Mouse (Mus musculus) cerebellum, adult 2 months (tissue): Measurements from ENCODE around the gene Trappc3. TPM values are rescaled to one million over a fixed set of nuclear protein-coding genes. Genes with fewer than 3 reads are reported as not detected.

Experiments used
- DNase-seq, 2 experiments: peaks; one replicate each; pipeline ENCODE4 v3.0.0; 2021
- H3K27ac ChIP-seq: fragments of 200-500 bp; 2 replicates; pipeline ENCODE4 v1.5.1; 2012; ENCODE audit warnings: low read length, control low read depth, inconsistent platforms; ENCODE audit not compliant: insufficient read depth
- H3K27me3 ChIP-seq: fragments of 200-500 bp; 2 replicates; pipeline ENCODE4 v1.6.1; 2012; ENCODE audit warnings: inconsistent platforms, mild to moderate bottlenecking, low read length, moderate library complexity; ENCODE audit not compliant: control insufficient read depth, insufficient read depth
- H3K4me1 ChIP-seq: fragments of 200-500 bp; 2 replicates; pipeline ENCODE4 v1.6.1; 2011; ENCODE audit warnings: low read length; ENCODE audit not compliant: control insufficient read depth, insufficient read depth
- H3K4me3 ChIP-seq: fragments of 200-500 bp; replicated peaks from 2 replicates; pipeline ENCODE3; 2011; ENCODE audit warnings: mild to moderate bottlenecking, low read depth, low read length, control low read depth; ENCODE audit not compliant: insufficient read depth
- CTCF ChIP-seq: fragments of 200-500 bp; IDR thresholded peaks from 2 replicates; pipeline ENCODE4 v1.5.1; 2011; ENCODE audit warnings: low read depth, mild to moderate bottlenecking, control low read depth, low read length, moderate library complexity, borderline replicate concordance; ENCODE audit not compliant: insufficient read depth
- POLR2A ChIP-seq: fragments of 200-500 bp; IDR thresholded peaks from 2 replicates; pipeline ENCODE4 v1.6.1; 2011; ENCODE audit warnings: low read length, control low read depth, borderline replicate concordance; ENCODE audit not compliant: insufficient read depth
- WGBS: fragments of 180-500 bp; shearing (Covaris S2); methylation state at CpG from one replicate; pipeline ENCODE4 v1.1.7; 2018; 5-methylcytosine and 5-hydroxymethylcytosine counted together
- polyA plus RNA-seq: library from polyadenylated mRNA; depleted of rRNA; stranded (reverse); fragments of >200 nt; gene quantifications from 2 replicates; pipeline ENCODE4 v1.2.3, GENCODE M21; 2012

Gene Trappc3
- polyA plus RNA-seq, 1 experiment: 175 TPM

DNA sequence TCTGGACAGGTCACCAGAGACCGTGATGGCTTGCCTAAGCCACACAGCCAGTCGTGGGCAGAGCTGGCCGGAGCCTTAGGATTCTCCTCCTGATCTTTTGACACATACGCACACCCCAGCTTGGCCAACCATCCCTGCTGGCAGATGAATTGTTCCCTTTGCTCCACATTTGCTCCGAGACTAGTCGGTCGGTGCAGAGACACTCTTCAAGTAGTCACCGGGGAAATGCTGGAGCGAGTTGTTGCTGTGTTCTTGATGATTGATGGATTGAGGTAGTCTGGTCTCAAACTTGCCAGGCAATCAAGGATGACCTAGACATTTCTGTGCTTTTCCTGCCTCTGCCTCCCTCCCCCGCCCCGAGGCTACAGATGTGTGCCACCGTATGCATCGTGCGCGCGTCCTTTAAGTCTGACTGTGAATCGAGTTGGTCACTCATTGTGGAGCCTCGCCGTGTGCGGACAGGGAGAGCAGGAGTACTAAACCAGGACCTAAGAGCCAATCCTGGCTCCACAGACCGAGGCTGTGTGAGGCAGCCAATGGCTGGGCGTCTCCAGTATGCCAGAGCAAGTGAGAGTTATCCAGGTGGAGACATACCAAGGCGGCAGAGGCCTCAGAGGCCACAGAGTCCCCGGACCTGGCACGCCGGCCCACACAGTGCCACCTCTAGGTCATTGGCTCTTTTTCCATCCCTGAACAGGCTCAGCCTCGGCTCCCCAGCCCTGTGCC, 39.6 kb downstream of the Trappc3 start:
- peak; percentile 59 to 60 for DNase-seq
- H3K4me3 ChIP-seq: peak overlapping the region; percentile 9
- TF ChIP-seq CTCF: no peak
- no peak for TF ChIP-seq POLR2A
- peaks cover 9% of the 10 kb centered on the region for H3K4me1 ChIP-seq
- H3K27me3 ChIP-seq: no peaks in the 10 kb centered on the region
- 12% methylated on average over 27 of the region's 27 CpGs for WGBS
- H3K27ac ChIP-seq: no peak overlapping the region

DNA sequence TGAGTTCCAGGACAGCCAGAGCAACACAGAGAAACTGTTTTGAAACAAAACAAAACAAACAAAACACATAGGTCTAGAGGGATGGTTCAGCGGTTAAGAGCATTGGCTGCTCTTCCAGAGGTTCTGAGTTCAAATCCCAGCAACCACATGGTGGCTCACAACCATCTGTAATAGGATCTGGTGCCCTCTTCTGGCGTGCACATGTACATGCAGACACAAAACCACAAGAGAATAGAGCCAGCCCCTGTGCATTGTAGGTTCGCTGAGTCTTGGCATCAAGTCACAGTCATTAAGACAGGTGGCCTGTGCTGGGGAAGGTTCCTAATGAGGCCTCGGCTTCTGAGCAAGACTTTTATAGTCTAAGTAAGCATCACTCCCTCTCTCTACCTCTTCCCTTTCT, 41.8 kb downstream of the Trappc3 start:
- WGBS: 60% methylated on average over 4 of the region's 4 CpGs
- Histone ChIP-seq H3K4me1 (peaks cover 5% of the 10 kb centered on the region), H3K27ac (no peak overlapping the region), H3K4me3 (no peak overlapping the region), H3K27me3 (no peaks in the 10 kb centered on the region)
- no peak for DNase-seq
- peak; percentile 18; the same call in 1 of the 2 replicates for TF ChIP-seq CTCF
- TF ChIP-seq POLR2A: no peak

DNA sequence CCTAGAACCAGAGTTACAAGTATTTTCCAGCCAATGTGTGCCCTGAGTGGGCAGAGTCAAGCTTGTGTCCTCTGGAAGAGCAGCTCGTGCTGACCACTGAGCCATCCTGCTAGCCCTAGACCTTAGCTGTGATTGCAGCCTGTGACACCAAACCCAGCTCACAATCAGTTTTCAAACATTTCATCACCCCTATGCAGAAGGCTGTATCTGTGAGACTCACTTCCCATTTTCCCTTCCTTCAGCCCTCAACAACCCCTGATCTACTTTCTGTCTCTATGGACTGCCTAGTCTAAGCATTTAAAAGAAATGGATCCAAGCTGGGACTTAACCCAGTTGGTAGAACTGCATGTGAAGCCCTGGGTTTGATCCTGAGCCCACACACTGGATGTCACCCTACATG, 43.3 kb downstream of the Trappc3 start:
- Histone ChIP-seq H3K4me1 (peaks cover 10% of the 10 kb centered on the region), H3K4me3 (no peak overlapping the region), H3K27ac (no peak overlapping the region), H3K27me3 (no peaks in the 10 kb centered on the region)
- WGBS: 95% methylated on average over 1 of the region's 1 CpGs
- no peak for DNase-seq
- TF ChIP-seq POLR2A: no peak
- TF ChIP-seq CTCF: no peak

DNA sequence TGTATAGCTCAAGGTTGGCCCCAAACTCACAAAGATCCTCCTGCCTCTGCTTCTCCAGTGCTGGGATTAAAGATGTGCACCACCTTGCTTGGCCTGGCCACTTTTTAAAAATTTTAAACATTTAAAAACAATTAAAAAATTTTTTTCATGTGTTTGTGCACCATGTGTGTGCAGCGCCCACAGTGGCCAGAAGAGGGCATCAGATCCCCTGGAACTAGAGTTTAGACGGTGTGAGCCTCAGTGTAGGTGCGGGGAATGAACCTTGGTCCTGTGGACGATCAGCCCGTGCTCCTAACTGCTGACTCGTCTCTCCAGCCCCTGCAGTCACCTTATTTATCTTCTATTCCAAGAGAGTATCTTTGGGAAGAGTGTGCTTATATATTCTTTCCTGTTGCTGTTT, 43.9 kb downstream of the Trappc3 start:
- Histone ChIP-seq H3K4me3 (no peak overlapping the region), H3K27me3 (no peaks in the 10 kb centered on the region), H3K27ac (no peak overlapping the region), H3K4me1 (peaks cover 10% of the 10 kb centered on the region)
- no peak for TF ChIP-seq POLR2A
- no peak for TF ChIP-seq CTCF
- no peak for DNase-seq
- WGBS: 89% methylated on average over 6 of the region's 6 CpGs

DNA sequence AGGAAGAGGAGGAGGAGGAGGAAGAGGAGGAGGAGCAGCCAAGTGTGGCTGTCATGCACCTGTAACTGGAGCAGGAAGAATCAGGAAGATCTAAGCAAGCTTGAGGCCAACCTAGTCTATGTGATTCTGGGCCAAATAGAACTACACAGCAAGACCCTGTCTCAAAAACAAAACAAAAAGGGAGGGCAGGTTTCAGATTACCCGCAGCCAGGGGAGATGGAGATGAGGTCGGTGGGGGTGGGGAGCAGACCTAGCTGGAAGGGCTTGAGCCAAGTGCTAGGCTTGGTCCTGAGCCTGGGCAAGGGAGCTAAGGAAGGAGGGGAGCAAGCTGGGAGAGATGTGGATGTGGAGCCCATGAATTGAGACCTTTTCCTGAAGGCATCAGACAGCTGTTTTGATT, 44.7 kb downstream of the Trappc3 start:
- TF ChIP-seq POLR2A (no peak), CTCF (no peak)
- no peak overlapping the region for H3K4me3 ChIP-seq

DNA sequence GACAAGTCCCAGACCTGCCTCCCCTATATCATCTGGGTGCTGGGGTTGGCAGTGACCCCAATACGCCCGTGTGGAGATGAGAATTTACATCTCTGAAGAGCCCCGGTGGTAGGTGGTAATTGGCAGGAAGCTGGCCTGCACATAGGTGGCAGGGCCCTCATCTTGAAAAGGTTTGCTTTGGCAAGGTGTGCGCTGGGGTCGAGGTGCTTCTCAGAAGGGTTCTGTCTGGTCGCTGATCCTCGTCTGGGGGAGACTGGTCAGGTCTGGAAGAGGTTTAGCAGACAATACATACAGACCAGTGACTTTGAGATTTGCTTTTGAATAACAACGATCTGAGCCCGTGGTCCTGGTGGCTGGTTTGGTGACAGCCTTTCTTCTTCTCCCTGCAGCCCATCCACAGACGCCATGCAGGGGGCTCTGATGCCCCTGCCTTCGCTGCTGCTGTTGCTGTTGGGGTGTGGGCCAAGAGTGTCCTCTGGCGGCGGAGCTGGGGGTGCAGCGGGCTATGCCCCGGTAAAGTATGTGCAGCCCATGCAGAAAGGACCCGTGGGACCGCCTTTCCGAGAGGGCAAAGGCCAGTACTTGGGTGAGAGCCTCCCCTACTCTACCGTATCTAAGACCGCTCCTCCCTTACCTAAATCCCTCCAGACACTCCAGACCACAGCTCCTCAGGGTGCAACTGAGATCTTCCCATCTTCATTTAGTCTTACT, 47.2 kb downstream of the Trappc3 start:
- H3K4me1 ChIP-seq: peaks cover 15% of the 10 kb centered on the region
- no peak for DNase-seq
- TF ChIP-seq CTCF (no peak), POLR2A (no peak)

More for the DNA sequence above, 44.7 kb downstream of the Trappc3 start:
- 32% methylated on average over 2 of the region's 2 CpGs for WGBS
- Histone ChIP-seq H3K4me1 (peaks cover 7% of the 10 kb centered on the region), H3K27me3 (no peaks in the 10 kb centered on the region), H3K27ac (no peak overlapping the region)
- no peak for DNase-seq

DNA sequence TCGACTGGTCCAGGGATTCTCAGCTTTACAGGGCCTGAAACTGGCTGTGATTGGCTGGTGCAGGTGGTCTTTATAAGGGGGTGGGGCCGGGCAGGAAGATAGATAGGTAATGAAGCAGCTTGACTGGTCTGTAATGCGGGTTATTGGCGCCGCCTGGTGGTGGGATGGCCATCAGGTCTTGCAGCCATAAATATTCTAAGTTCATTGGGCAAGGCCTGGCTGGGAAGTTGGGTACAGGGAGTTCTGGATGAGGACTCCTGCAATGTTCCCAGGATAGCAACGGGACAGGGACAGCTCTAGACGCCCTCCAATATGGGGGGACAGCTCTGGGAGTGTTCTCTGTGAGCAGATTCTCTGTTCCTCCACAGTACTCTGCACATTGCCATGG, 47.8 kb downstream of the Trappc3 start:
- peak overlapping the region; percentile 79 for H3K4me3 ChIP-seq
- H3K27ac ChIP-seq: no peak overlapping the region
- 0% methylated on average over 7 of the region's 7 CpGs for WGBS
- TF ChIP-seq CTCF: peak; percentile 84
- TF ChIP-seq POLR2A: no peak
- H3K4me1 ChIP-seq: peaks cover 15% of the 10 kb centered on the region
- H3K27me3 ChIP-seq: no peaks in the 10 kb centered on the region
- peak; percentile 87 to 94 for DNase-seq

More for the DNA sequence above, 47.2 kb downstream of the Trappc3 start:
- Histone ChIP-seq H3K4me3 (peak overlapping the region; percentile 79), H3K27me3 (no peaks in the 10 kb centered on the region), H3K27ac (no peak overlapping the region)
- 17% methylated on average over 20 of the region's 20 CpGs for WGBS

DNA sequence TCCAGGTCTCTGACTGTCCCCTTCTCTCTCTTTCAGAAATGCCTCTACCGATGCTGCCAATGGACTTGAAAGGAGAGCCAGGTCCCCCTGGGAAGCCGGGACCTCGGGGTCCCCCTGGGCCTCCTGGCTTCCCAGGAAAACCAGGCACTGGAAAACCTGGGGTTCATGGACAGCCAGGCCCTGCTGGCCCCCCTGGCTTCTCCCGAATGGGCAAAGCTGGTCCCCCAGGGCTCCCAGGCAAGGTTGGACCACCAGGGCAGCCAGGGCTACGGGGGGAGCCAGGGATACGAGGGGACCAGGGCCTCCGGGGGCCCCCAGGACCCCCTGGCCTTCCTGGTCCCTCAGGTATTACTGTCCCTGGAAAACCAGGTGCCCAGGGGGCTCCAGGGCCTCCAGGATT, 48.2 kb downstream of the Trappc3 start:
- no peak overlapping the region for H3K4me3 ChIP-seq
- peaks cover 15% of the 10 kb centered on the region for H3K4me1 ChIP-seq
- H3K27ac ChIP-seq: no peak overlapping the region
- TF ChIP-seq POLR2A (no peak), CTCF (no peak)
- H3K27me3 ChIP-seq: no peaks in the 10 kb centered on the region
- 72% methylated on average over 7 of the region's 7 CpGs for WGBS
- DNase-seq: no peak
